Mouse (Mus musculus): ENCODE data around the gene Smoc2. TPM values are rescaled to one million over a fixed set of nuclear protein-coding genes. Genes with fewer than 3 reads are reported as not detected.
A peak's percentile ranks its signal among the peaks of the same experiment; 100 is the strongest.

Smoc2 gene
- total and polyA plus RNA-seq, 2 experiments from 2014 or later, result 4.5 to 5.2 TPM

DNA sequence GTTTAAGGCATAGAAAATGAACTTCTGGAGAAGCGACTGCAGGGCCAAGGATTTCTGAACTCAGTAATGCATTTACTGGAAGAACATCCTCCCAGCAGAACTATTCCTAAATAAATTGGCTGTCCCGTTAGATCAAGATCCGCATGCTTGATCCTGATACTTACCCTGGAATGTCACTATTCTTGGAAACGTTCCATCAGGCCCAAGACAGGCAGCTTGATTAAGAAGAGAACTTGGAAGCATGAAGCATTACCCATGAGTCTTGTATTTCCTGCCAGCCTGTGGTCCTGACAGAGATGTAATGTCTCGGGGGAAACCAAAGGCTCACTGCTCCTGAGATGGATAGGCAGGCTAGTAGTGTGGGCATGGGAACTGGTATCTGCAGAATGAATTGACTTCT, 115.6 kb downstream of the Smoc2 start:
- H3K36me3 ChIP-seq (ENCODE audit: insufficient read depth, low read length), result no peaks in the 10 kb centered on the region
- H3K9ac ChIP-seq (replicated peaks; ENCODE audit: low read length, poor library complexity, severe bottlenecking), result no peak overlapping the region
- H3K4me3 ChIP-seq (ENCODE audit: low read depth, low read length), result no peak overlapping the region
- DNase-seq (ENCODE audit: low spot score) (peak; percentile 28), ATAC-seq (ENCODE audit: low FRiP score) (no peak)
- no peak for TF ChIP-seq CTCF (IDR thresholded peaks at IDR 0.05)
- H3K27ac ChIP-seq (ENCODE audit: low read depth, low read length), result no peak overlapping the region
- H3K4me1 ChIP-seq (ENCODE audit: insufficient read depth, low read length), result no peaks in the 10 kb centered on the region
- 82% methylated on average over 5 of the region's 5 CpGs for WGBS
- H3K27me3 ChIP-seq (ENCODE audit: insufficient read depth, low read length), result no peaks in the 10 kb centered on the region
- no peaks in the 10 kb centered on the region for H3K9me3 ChIP-seq (ENCODE audit: low read length)
- H3K4me2 ChIP-seq (ENCODE audit: low read depth, low read length, poor library complexity, severe bottlenecking), result no peak overlapping the region

GRCm38 (mm10) chr17:14397456-14397855, 118.2 kb downstream of the Smoc2 start:
- Histone ChIP-seq H3K4me2 (ENCODE audit: low read depth, low read length, poor library complexity, severe bottlenecking) (no peak overlapping the region), H3K27me3 (ENCODE audit: insufficient read depth, low read length) (no peaks in the 10 kb centered on the region), H3K4me1 (ENCODE audit: insufficient read depth, low read length) (no peaks in the 10 kb centered on the region), H3K4me3 (ENCODE audit: low read depth, low read length) (no peak overlapping the region), H3K36me3 (ENCODE audit: insufficient read depth, low read length) (no peaks in the 10 kb centered on the region), H3K27ac (ENCODE audit: low read depth, low read length) (no peak overlapping the region), H3K9me3 (ENCODE audit: low read length) (no peaks in the 10 kb centered on the region), H3K9ac (replicated peaks; ENCODE audit: low read length, poor library complexity, severe bottlenecking) (no peak overlapping the region)
- DNase-seq (ENCODE audit: low spot score) (peak; percentile 78), ATAC-seq (ENCODE audit: low FRiP score) (no peak)
- 70% methylated on average over 5 of the region's 5 CpGs for WGBS
- TF ChIP-seq CTCF (IDR thresholded peaks at IDR 0.05), result no peak

GRCm38 (mm10) chr17:14398650-14399424, 119.5 kb downstream of the Smoc2 start:
- no peaks in the 10 kb centered on the region for H3K4me1 ChIP-seq (ENCODE audit: insufficient read depth, low read length)
- no peak overlapping the region for H3K9ac ChIP-seq (replicated peaks; ENCODE audit: low read length, poor library complexity, severe bottlenecking)
- no peaks in the 10 kb centered on the region for H3K27me3 ChIP-seq (ENCODE audit: insufficient read depth, low read length)
- H3K36me3 ChIP-seq (ENCODE audit: insufficient read depth, low read length), result no peaks in the 10 kb centered on the region
- H3K4me3 ChIP-seq (ENCODE audit: low read depth, low read length), result no peak overlapping the region
- no peak overlapping the region for H3K27ac ChIP-seq (ENCODE audit: low read depth, low read length)
- peak; percentile 23; the same call in 1 of the 2 replicates for ATAC-seq (ENCODE audit: low FRiP score)
- no peak for TF ChIP-seq CTCF (IDR thresholded peaks at IDR 0.05)
- DNase-seq (ENCODE audit: low spot score), result no peak
- 93% methylated on average over 8 of the region's 8 CpGs for WGBS
- no peak overlapping the region for H3K4me2 ChIP-seq (ENCODE audit: low read depth, low read length, poor library complexity, severe bottlenecking)
- H3K9me3 ChIP-seq (ENCODE audit: low read length), result no peaks in the 10 kb centered on the region

GRCm38 (mm10) chr17:14400960-14401359, 121.7 kb downstream of the Smoc2 start:
- Histone ChIP-seq H3K4me3 (ENCODE audit: low read depth, low read length) (no peak overlapping the region), H3K4me1 (ENCODE audit: insufficient read depth, low read length) (no peaks in the 10 kb centered on the region), H3K4me2 (ENCODE audit: low read depth, low read length, poor library complexity, severe bottlenecking) (no peak overlapping the region), H3K9ac (replicated peaks; ENCODE audit: low read length, poor library complexity, severe bottlenecking) (no peak overlapping the region), H3K27me3 (ENCODE audit: insufficient read depth, low read length) (no peaks in the 10 kb centered on the region), H3K36me3 (ENCODE audit: insufficient read depth, low read length) (no peaks in the 10 kb centered on the region), H3K27ac (ENCODE audit: low read depth, low read length) (no peak overlapping the region), H3K9me3 (ENCODE audit: low read length) (no peaks in the 10 kb centered on the region)
- no peak for TF ChIP-seq CTCF (IDR thresholded peaks at IDR 0.05)
- DNase-seq (ENCODE audit: low spot score) (no peak), ATAC-seq (ENCODE audit: low FRiP score) (no peak)
- WGBS, result 77% methylated on average over 5 of the region's 5 CpGs

DNA sequence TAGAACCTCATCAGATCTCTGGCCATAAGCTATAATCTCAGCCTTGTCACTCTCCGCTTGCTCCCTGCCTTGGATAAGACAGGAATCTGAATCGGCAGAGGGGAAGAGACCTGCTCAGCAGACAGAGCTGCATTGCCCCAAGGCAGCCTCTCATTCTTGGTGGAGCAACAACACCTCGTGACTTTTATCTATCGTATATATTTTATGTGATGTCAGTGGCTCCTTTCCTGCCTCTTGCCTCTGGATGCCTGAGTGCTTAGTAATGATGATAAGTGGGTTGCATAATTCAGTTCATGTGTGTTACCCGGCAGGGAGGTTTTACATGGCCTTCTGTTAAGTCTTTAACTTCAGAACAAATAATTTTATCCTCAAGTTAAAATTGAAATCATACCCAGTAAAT, 128.6 kb downstream of the Smoc2 start:
- H3K27ac ChIP-seq (ENCODE audit: low read depth, low read length), result no peak overlapping the region
- H3K4me1 ChIP-seq (ENCODE audit: insufficient read depth, low read length), result no peaks in the 10 kb centered on the region
- H3K4me3 ChIP-seq (ENCODE audit: low read depth, low read length), result no peak overlapping the region
- WGBS, result 57% methylated on average over 5 of the region's 5 CpGs
- no peak overlapping the region for H3K9ac ChIP-seq (replicated peaks; ENCODE audit: low read length, poor library complexity, severe bottlenecking)
- ATAC-seq (ENCODE audit: low FRiP score) (no peak), DNase-seq (ENCODE audit: low spot score) (no peak)
- H3K4me2 ChIP-seq (ENCODE audit: low read depth, low read length, poor library complexity, severe bottlenecking), result no peak overlapping the region
- no peaks in the 10 kb centered on the region for H3K36me3 ChIP-seq (ENCODE audit: insufficient read depth, low read length)
- H3K9me3 ChIP-seq (ENCODE audit: low read length), result no peaks in the 10 kb centered on the region
- no peaks in the 10 kb centered on the region for H3K27me3 ChIP-seq (ENCODE audit: insufficient read depth, low read length)
- no peak for TF ChIP-seq CTCF (IDR thresholded peaks at IDR 0.05)

DNA sequence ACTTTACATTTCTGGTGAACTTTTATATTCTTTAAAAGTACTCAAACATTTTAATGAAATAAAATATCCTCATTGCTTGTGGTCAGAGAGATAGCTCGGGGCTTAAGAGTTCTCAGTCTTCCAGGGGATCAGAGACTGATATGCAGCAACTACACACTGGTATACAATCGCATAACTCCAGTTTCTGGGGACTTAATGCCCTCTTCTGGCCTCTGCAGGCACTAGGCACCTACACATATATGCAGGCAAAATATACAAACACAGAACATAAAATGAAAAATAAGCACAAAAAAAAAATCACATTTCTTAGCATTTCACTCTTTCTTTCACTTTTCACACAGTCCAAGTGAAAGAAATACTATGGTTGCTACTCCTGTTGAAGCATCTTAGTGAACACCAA, 133.2 kb downstream of the Smoc2 start:
- H3K9ac ChIP-seq (replicated peaks; ENCODE audit: low read length, poor library complexity, severe bottlenecking), result no peak overlapping the region
- no peaks in the 10 kb centered on the region for H3K4me1 ChIP-seq (ENCODE audit: insufficient read depth, low read length)
- H3K9me3 ChIP-seq (ENCODE audit: low read length), result no peaks in the 10 kb centered on the region
- ATAC-seq (ENCODE audit: low FRiP score) (no peak), DNase-seq (ENCODE audit: low spot score) (no peak)
- no peak overlapping the region for H3K4me3 ChIP-seq (ENCODE audit: low read depth, low read length)
- WGBS, result 81% methylated on average over 2 of the region's 2 CpGs
- no peak overlapping the region for H3K27ac ChIP-seq (ENCODE audit: low read depth, low read length)
- no peaks in the 10 kb centered on the region for H3K36me3 ChIP-seq (ENCODE audit: insufficient read depth, low read length)
- H3K4me2 ChIP-seq (ENCODE audit: low read depth, low read length, poor library complexity, severe bottlenecking), result no peak overlapping the region
- H3K27me3 ChIP-seq (ENCODE audit: insufficient read depth, low read length), result no peaks in the 10 kb centered on the region
- peak; percentile 35 for TF ChIP-seq CTCF (IDR thresholded peaks at IDR 0.05)
